Mouse (Mus musculus): ENCODE results near the gene Cbr4. TPM values are rescaled to one million over a fixed set of nuclear protein-coding genes. Genes with fewer than 3 reads are reported as not detected.

The Cbr4 gene
- polyA plus RNA-seq, 1 experiment = 1.4 TPM

GRCm38 (mm10) chr8:61516745-61517501 is 29.4 kb downstream of the Cbr4 start:
- no peaks in the 10 kb centered on the region for H3K27me3 ChIP-seq (ENCODE audit: control insufficient read depth, insufficient read depth, low read length)
- 81% methylated on average over 8 of the region's 8 CpGs for WGBS
- no peak overlapping the region for H3K4me3 ChIP-seq (ENCODE audit: low read depth, low read length)
- TF ChIP-seq CTCF (IDR thresholded peaks at IDR 0.05; ENCODE audit: extremely low read depth, insufficient read length, insufficient replicate concordance, low read depth, low read length) = no peak
- TF ChIP-seq POLR2A (IDR thresholded peaks at IDR 0.05; ENCODE audit: low read depth, low read length) = no peak
- no peak overlapping the region for H3K27ac ChIP-seq (ENCODE audit: insufficient read depth, low read depth, low read length)
- H3K36me3 ChIP-seq (ENCODE audit: control insufficient read depth, insufficient read depth, low read length) = peaks cover 43% of the 10 kb centered on the region
- H3K4me1 ChIP-seq (ENCODE audit: control insufficient read depth, insufficient read depth, insufficient read length, low read length) = no peaks in the 10 kb centered on the region

DNA sequence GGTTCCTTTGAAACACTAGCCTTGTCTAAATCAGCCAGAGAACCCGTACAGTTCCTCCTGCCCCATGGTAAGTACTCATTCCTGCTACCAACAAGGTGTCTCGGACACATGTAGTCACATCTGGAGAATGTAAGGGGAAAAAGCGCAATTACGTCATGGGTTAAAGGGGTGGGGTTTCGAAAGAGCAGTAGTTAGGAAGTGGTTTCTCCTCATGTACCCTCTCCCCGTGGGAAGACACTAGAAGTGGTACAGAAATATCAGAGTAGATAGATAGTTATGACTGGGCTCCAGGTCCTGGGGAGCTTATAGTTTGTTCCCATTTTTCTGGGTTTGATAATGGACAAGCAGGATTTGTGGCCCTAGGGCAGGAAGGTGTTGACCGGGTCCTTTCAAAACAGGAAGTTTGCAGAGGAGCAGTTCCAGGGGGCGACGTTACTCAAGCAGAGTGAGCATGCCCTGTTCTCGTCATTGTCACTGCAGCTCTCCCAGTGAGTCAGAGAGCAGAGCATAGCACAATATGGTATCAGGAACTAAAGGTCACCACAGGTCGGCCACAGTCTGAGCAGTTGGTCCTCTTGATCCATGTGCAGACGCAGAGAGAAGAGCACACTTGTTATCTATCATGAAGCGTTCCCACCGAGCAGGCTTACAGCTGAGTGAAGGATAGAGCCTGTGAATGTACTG is 30.1 kb downstream of the Cbr4 start:
- Histone ChIP-seq H3K4me3 (ENCODE audit: low read depth, low read length) (no peak overlapping the region), H3K27ac (ENCODE audit: insufficient read depth, low read depth, low read length) (no peak overlapping the region), H3K27me3 (ENCODE audit: control insufficient read depth, insufficient read depth, low read length) (no peaks in the 10 kb centered on the region), H3K36me3 (ENCODE audit: control insufficient read depth, insufficient read depth, low read length) (peaks cover 41% of the 10 kb centered on the region), H3K4me1 (ENCODE audit: control insufficient read depth, insufficient read depth, insufficient read length, low read length) (no peaks in the 10 kb centered on the region)
- TF ChIP-seq POLR2A (IDR thresholded peaks at IDR 0.05; ENCODE audit: low read depth, low read length) = no peak
- TF ChIP-seq CTCF (IDR thresholded peaks at IDR 0.05; ENCODE audit: extremely low read depth, insufficient read length, insufficient replicate concordance, low read depth, low read length) = no peak
- WGBS = 55% methylated on average over 14 of the region's 14 CpGs

DNA sequence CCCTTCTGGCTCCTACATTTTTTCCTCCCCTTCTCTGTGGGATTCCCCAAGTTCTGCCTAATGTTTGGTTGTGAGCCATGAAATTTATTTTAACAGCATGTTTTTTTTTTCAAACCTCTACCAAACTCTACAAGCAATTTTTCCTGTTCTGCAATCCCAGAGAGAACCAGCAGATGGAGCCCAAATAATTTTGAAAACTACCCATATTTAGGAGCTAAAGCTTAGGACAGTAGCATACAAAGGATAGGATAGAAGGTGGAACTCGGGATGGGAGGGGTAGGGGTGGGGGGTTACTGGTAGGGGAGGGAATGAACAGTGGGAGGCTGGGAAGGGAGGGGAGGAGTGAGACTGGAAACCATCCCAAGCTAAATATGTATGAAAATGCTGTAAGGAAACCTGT is 34.6 kb downstream of the Cbr4 start:
- 5% methylated on average over 1 of the region's 1 CpGs for WGBS
- no peak overlapping the region for H3K27ac ChIP-seq (ENCODE audit: insufficient read depth, low read depth, low read length)
- H3K36me3 ChIP-seq (ENCODE audit: control insufficient read depth, insufficient read depth, low read length) = peaks cover 42% of the 10 kb centered on the region
- H3K4me1 ChIP-seq (ENCODE audit: control insufficient read depth, insufficient read depth, insufficient read length, low read length) = no peaks in the 10 kb centered on the region
- no peaks in the 10 kb centered on the region for H3K27me3 ChIP-seq (ENCODE audit: control insufficient read depth, insufficient read depth, low read length)
- no peak for TF ChIP-seq POLR2A (IDR thresholded peaks at IDR 0.05; ENCODE audit: low read depth, low read length)
- peak; percentile 36; the same call in 1 of the 2 replicates for TF ChIP-seq CTCF (IDR thresholded peaks at IDR 0.05; ENCODE audit: extremely low read depth, insufficient read length, insufficient replicate concordance, low read depth, low read length)
- no peak overlapping the region for H3K4me3 ChIP-seq (ENCODE audit: low read depth, low read length)

DNA sequence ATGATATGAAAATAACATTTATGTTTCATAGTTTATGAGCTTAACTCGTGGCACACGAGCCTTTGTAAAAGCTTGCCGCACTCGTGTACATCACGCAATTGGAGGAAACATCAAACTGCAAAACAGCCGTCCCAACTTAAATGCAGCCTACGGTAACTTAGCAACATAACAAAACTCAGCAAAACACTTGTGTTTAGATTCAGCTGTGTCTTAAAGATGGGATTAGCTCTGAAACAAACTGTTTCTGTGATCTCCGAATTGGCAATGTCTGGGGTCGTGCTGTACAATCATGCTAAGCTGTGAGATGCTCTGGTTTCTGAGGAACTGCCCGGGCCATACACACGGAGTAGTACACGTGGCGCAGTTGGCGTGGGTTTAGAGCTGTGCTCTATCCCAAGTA is 39.5 kb downstream of the Cbr4 start:
- no peak for TF ChIP-seq CTCF (IDR thresholded peaks at IDR 0.05; ENCODE audit: extremely low read depth, insufficient read length, insufficient replicate concordance, low read depth, low read length)
- no peak for TF ChIP-seq POLR2A (IDR thresholded peaks at IDR 0.05; ENCODE audit: low read depth, low read length)
- Histone ChIP-seq H3K27me3 (ENCODE audit: control insufficient read depth, insufficient read depth, low read length) (no peaks in the 10 kb centered on the region), H3K4me1 (ENCODE audit: control insufficient read depth, insufficient read depth, insufficient read length, low read length) (peaks cover 11% of the 10 kb centered on the region), H3K4me3 (ENCODE audit: low read depth, low read length) (no peak overlapping the region), H3K27ac (ENCODE audit: insufficient read depth, low read depth, low read length) (no peak overlapping the region), H3K36me3 (ENCODE audit: control insufficient read depth, insufficient read depth, low read length) (peaks cover 45% of the 10 kb centered on the region)
- WGBS = 84% methylated on average over 14 of the region's 14 CpGs

GRCm38 (mm10) chr8:61528197-61528596 is 40.7 kb downstream of the Cbr4 start:
- no peak overlapping the region for H3K4me3 ChIP-seq (ENCODE audit: low read depth, low read length)
- H3K27ac ChIP-seq (ENCODE audit: insufficient read depth, low read depth, low read length) = peak overlapping the region; percentile 38; the same call in 1 of the 2 replicates
- 50% methylated on average over 9 of the region's 9 CpGs for WGBS
- H3K4me1 ChIP-seq (ENCODE audit: control insufficient read depth, insufficient read depth, insufficient read length, low read length) = peaks cover 11% of the 10 kb centered on the region
- no peaks in the 10 kb centered on the region for H3K27me3 ChIP-seq (ENCODE audit: control insufficient read depth, insufficient read depth, low read length)
- no peak for TF ChIP-seq CTCF (IDR thresholded peaks at IDR 0.05; ENCODE audit: extremely low read depth, insufficient read length, insufficient replicate concordance, low read depth, low read length)
- no peak for TF ChIP-seq POLR2A (IDR thresholded peaks at IDR 0.05; ENCODE audit: low read depth, low read length)
- H3K36me3 ChIP-seq (ENCODE audit: control insufficient read depth, insufficient read depth, low read length) = peaks cover 46% of the 10 kb centered on the region

GRCm38 (mm10) chr8:61528642-61529041 is 41.1 kb downstream of the Cbr4 start:
- no peak for TF ChIP-seq CTCF (IDR thresholded peaks at IDR 0.05; ENCODE audit: extremely low read depth, insufficient read length, insufficient replicate concordance, low read depth, low read length)
- TF ChIP-seq POLR2A (IDR thresholded peaks at IDR 0.05; ENCODE audit: low read depth, low read length) = no peak
- peaks cover 48% of the 10 kb centered on the region for H3K36me3 ChIP-seq (ENCODE audit: control insufficient read depth, insufficient read depth, low read length)
- H3K27ac ChIP-seq (ENCODE audit: insufficient read depth, low read depth, low read length) = peak overlapping the region; percentile 38; the same call in 1 of the 2 replicates
- peaks cover 11% of the 10 kb centered on the region for H3K4me1 ChIP-seq (ENCODE audit: control insufficient read depth, insufficient read depth, insufficient read length, low read length)
- no peak overlapping the region for H3K4me3 ChIP-seq (ENCODE audit: low read depth, low read length)
- WGBS = 78% methylated on average over 6 of the region's 6 CpGs
- H3K27me3 ChIP-seq (ENCODE audit: control insufficient read depth, insufficient read depth, low read length) = no peaks in the 10 kb centered on the region

Measured in small intestine, adult 2 months (tissue).